Mouse (Mus musculus) 416B (cell line): ENCODE measurements around the gene Hoxb8.

ENCODE experiments used
- DNase-seq: peaks from one replicate; pipeline ENCODE4 v3.0.0; 2011; ENCODE audit warnings: low read depth

Hoxb8 gene

GRCm38 (mm10) chr11:96268031-96268745, 13.5 kb upstream of the Hoxb8 start:
- no peak for DNase-seq

- no peak for DNase-seq
These were observed 11.8 kb upstream of the Hoxb8 start for GRCm38 (mm10) chr11:96269869-96270268.

GRCm38 (mm10) chr11:96270996-96271540, 10.6 kb upstream of the Hoxb8 start, which contains the start of gene Hoxb9:
Gene Hoxb9 (plus strand): TSS chr11:96271457.
- DNase-seq = no peak

- DNase-seq = no peak
These were observed 10.1 kb upstream of the Hoxb8 start for GRCm38 (mm10) chr11:96271541-96272011.

GRCm38 (mm10) chr11:96272024-96272921, 9.4 kb upstream of the Hoxb8 start:
- DNase-seq = no peak

GRCm38 (mm10) chr11:96274428-96274827, 7.3 kb upstream of the Hoxb8 start:
- no peak for DNase-seq

- no peak for DNase-seq
These were observed 5.8 kb upstream of the Hoxb8 start for GRCm38 (mm10) chr11:96275896-96276295.

- no peak for DNase-seq
These were observed 4.3 kb upstream of the Hoxb8 start for GRCm38 (mm10) chr11:96277151-96278044.

GRCm38 (mm10) chr11:96278324-96278723, 3.4 kb upstream of the Hoxb8 start:
- peak; percentile 6 for DNase-seq

GRCm38 (mm10) chr11:96278773-96279172, 2.9 kb upstream of the Hoxb8 start:
- peak; percentile 78 for DNase-seq

GRCm38 (mm10) chr11:96279421-96280233, 2.1 kb upstream of the Hoxb8 start:
- no peak for DNase-seq

- DNase-seq = no peak
These were observed 1.0 kb upstream of the Hoxb8 start for GRCm38 (mm10) chr11:96280399-96281378.

- DNase-seq = no peak
These were observed 309 bp upstream of the Hoxb8 start for GRCm38 (mm10) chr11:96281396-96281795.

- no peak for DNase-seq
These were observed 1.2 kb downstream of the Hoxb8 start for GRCm38 (mm10) chr11:96282795-96283430.

- no peak for DNase-seq
These were observed 2.5 kb downstream of the Hoxb8 start for GRCm38 (mm10) chr11:96284041-96284749.

GRCm38 (mm10) chr11:96284774-96285734, 3.3 kb downstream of the Hoxb8 start:
- DNase-seq = no peak
